Mouse (Mus musculus): Measurements from ENCODE around the gene Tcf21. TPM values are rescaled to one million over a fixed set of nuclear protein-coding genes. Genes with fewer than 3 reads are reported as not detected.

The Tcf21 gene
- polyA plus RNA-seq, 1 experiment: not detected

GRCm38 (mm10) chr10:22816237-22816762 lies 3.7 kb downstream of the Tcf21 start:
- no peak for DNase-seq (ENCODE audit: extremely low spot score in 1 of 2, low spot score in 1 of 2)

GRCm38 (mm10) chr10:22815461-22816236 lies 4.3 kb downstream of the Tcf21 start:
- DNase-seq (ENCODE audit: extremely low spot score in 1 of 2, low spot score in 1 of 2): no peak

- DNase-seq (ENCODE audit: extremely low spot score in 1 of 2, low spot score in 1 of 2): no peak
These were observed 5.2 kb downstream of the Tcf21 start for GRCm38 (mm10) chr10:22814771-22815170.

GRCm38 (mm10) chr10:22814294-22814693 lies 5.7 kb downstream of the Tcf21 start:
- no peak for DNase-seq (ENCODE audit: extremely low spot score in 1 of 2, low spot score in 1 of 2)

- DNase-seq (ENCODE audit: extremely low spot score in 1 of 2, low spot score in 1 of 2): no peak
These were observed 6.5 kb downstream of the Tcf21 start for GRCm38 (mm10) chr10:22813317-22813960.

- no peak for DNase-seq (ENCODE audit: extremely low spot score in 1 of 2, low spot score in 1 of 2)
These were observed 8.1 kb downstream of the Tcf21 start for GRCm38 (mm10) chr10:22811921-22812320.

GRCm38 (mm10) chr10:22782684-22783083 lies 37.3 kb downstream of the Tcf21 start:
- peak in 1 of 2 experiments; percentile 18 for DNase-seq (ENCODE audit: extremely low spot score in 1 of 2, low spot score in 1 of 2)

- peak in 1 of 2 experiments; percentile 5 for DNase-seq (ENCODE audit: extremely low spot score in 1 of 2, low spot score in 1 of 2)
These were observed 38.5 kb downstream of the Tcf21 start for GRCm38 (mm10) chr10:22781466-22781865.

GRCm38 (mm10) chr10:22777939-22778338 lies 42.0 kb downstream of the Tcf21 start:
- peak in 1 of 2 experiments; percentile 25 for DNase-seq (ENCODE audit: extremely low spot score in 1 of 2, low spot score in 1 of 2)

GRCm38 (mm10) chr10:22776007-22776698 lies 43.8 kb downstream of the Tcf21 start:
- DNase-seq (ENCODE audit: extremely low spot score in 1 of 2, low spot score in 1 of 2): peak; percentile 22 to 78

GRCm38 (mm10) chr10:22775456-22775855 lies 44.5 kb downstream of the Tcf21 start:
- DNase-seq (ENCODE audit: extremely low spot score in 1 of 2, low spot score in 1 of 2): no peak

GRCm38 (mm10) chr10:22774626-22775025 lies 45.3 kb downstream of the Tcf21 start:
- DNase-seq (ENCODE audit: extremely low spot score in 1 of 2, low spot score in 1 of 2): no peak

Other genes with a start within 250 kb of the Tcf21 start
- gene Slc2a12, start 175.2 kb downstream of the Tcf21 start, polyA plus RNA-seq (2012; rRNA removed): 1.3 and 1.9 TPM in 2 replicates
- gene Tbpl1, start 88.2 kb downstream of the Tcf21 start, polyA plus RNA-seq (2012; rRNA removed): 42.5 and 46.6 TPM in 2 replicates

All from frontal cortex, adult 2 months (tissue).